Mouse (Mus musculus) kidney, adult 2 months (tissue): Measurements from ENCODE around the gene Klrb1c.
"Not testable (repeated sequence)": the region's sequence is repeated elsewhere in the genome, so short reads cannot be mapped to it uniquely, and the experiment has no call there.

Experiments
- CTCF ChIP-seq: fragments of 200-500 bp; conservative IDR thresholded peaks from 2 replicates; pipeline ENCODE4 v1.5.1; 2011; ENCODE audit warnings: low read depth, mild to moderate bottlenecking, control low read depth, low read length, moderate library complexity, mixed read lengths; ENCODE audit not compliant: insufficient read depth, insufficient read length
- POLR2A ChIP-seq: fragments of 200-500 bp; IDR thresholded peaks from one replicate; pipeline ENCODE4 v1.6.1; 2011; ENCODE audit warnings: low read depth, low read length, control low read depth

GRCm38 (mm10) chr6:128754265-128754664 is 34.8 kb downstream of the Klrb1c start:
- not testable (repeated sequence) for TF ChIP-seq CTCF, POLR2A
